Mouse (Mus musculus): ENCODE data around the gene Inca1. TPM values are rescaled to one million over a fixed set of nuclear protein-coding genes. Genes with fewer than 3 reads are reported as not detected.

The Inca1 gene
- polyA plus RNA-seq, 1 experiment from 2014 or later: 1.3 TPM

- Histone ChIP-seq H3K9me3 (ENCODE audit: control insufficient read depth, low read length) (no peaks in the 10 kb centered on the region), H3K4me2 (ENCODE audit: low read length) (no peak overlapping the region), H3K36me3 (ENCODE audit: control insufficient read depth, insufficient read depth) (peaks cover 6% of the 10 kb centered on the region), H3K4me3 (replicated peaks; ENCODE audit: low read length) (no peak overlapping the region), H3K4me1 (replicated peaks; ENCODE audit: control insufficient read depth, insufficient read depth, low read length) (peaks cover 9% of the 10 kb centered on the region), H3K27ac (ENCODE audit: low read length) (no peak overlapping the region), H3K27me3 (replicated peaks; ENCODE audit: control insufficient read depth, insufficient read depth, low read length) (no peaks in the 10 kb centered on the region), H3K9ac (replicated peaks; ENCODE audit: low read depth, low read length) (no peak overlapping the region)
- ATAC-seq: no peak
- WGBS: 81% methylated on average over 9 of the region's 9 CpGs
Measured at GRCm38 (mm10) chr11:70678092-70678491, 21.9 kb downstream of the Inca1 start.

GRCm38 (mm10) chr11:70674501-70674900 lies 25.5 kb downstream of the Inca1 start:
- Histone ChIP-seq H3K9me3 (ENCODE audit: control insufficient read depth, low read length) (no peaks in the 10 kb centered on the region), H3K4me2 (ENCODE audit: low read length) (no peak overlapping the region), H3K4me3 (replicated peaks; ENCODE audit: low read length) (no peak overlapping the region), H3K27me3 (replicated peaks; ENCODE audit: control insufficient read depth, insufficient read depth, low read length) (no peaks in the 10 kb centered on the region), H3K4me1 (replicated peaks; ENCODE audit: control insufficient read depth, insufficient read depth, low read length) (peaks cover 13% of the 10 kb centered on the region), H3K27ac (ENCODE audit: low read length) (no peak overlapping the region), H3K36me3 (ENCODE audit: control insufficient read depth, insufficient read depth) (peaks cover 3% of the 10 kb centered on the region), H3K9ac (replicated peaks; ENCODE audit: low read depth, low read length) (no peak overlapping the region)
- ATAC-seq: no peak
- WGBS: 70% methylated on average over 11 of the region's 11 CpGs

GRCm38 (mm10) chr11:70674014-70674413 lies 25.9 kb downstream of the Inca1 start:
- no peak overlapping the region for H3K27ac ChIP-seq (ENCODE audit: low read length)
- peaks cover 13% of the 10 kb centered on the region for H3K4me1 ChIP-seq (replicated peaks; ENCODE audit: control insufficient read depth, insufficient read depth, low read length)
- no peaks in the 10 kb centered on the region; the same call in 1 of the 2 replicates for H3K36me3 ChIP-seq (ENCODE audit: control insufficient read depth, insufficient read depth)
- no peak overlapping the region for H3K4me2 ChIP-seq (ENCODE audit: low read length)
- WGBS: 58% methylated on average over 6 of the region's 6 CpGs
- H3K9ac ChIP-seq (replicated peaks; ENCODE audit: low read depth, low read length): no peak overlapping the region
- H3K9me3 ChIP-seq (ENCODE audit: control insufficient read depth, low read length): no peaks in the 10 kb centered on the region
- H3K27me3 ChIP-seq (replicated peaks; ENCODE audit: control insufficient read depth, insufficient read depth, low read length): no peaks in the 10 kb centered on the region
- H3K4me3 ChIP-seq (replicated peaks; ENCODE audit: low read length): no peak overlapping the region
- no peak for ATAC-seq

GRCm38 (mm10) chr11:70671333-70672047 lies 28.5 kb downstream of the Inca1 start:
- WGBS: 81% methylated on average over 16 of the region's 16 CpGs
- H3K9ac ChIP-seq (replicated peaks; ENCODE audit: low read depth, low read length): no peak overlapping the region
- H3K4me2 ChIP-seq (ENCODE audit: low read length): no peak overlapping the region
- ATAC-seq: no peak
- H3K4me1 ChIP-seq (replicated peaks; ENCODE audit: control insufficient read depth, insufficient read depth, low read length): peaks cover 24% of the 10 kb centered on the region
- H3K27ac ChIP-seq (ENCODE audit: low read length): no peak overlapping the region
- no peak overlapping the region for H3K4me3 ChIP-seq (replicated peaks; ENCODE audit: low read length)
- no peaks in the 10 kb centered on the region; the same call in 1 of the 2 replicates for H3K36me3 ChIP-seq (ENCODE audit: control insufficient read depth, insufficient read depth)
- H3K27me3 ChIP-seq (replicated peaks; ENCODE audit: control insufficient read depth, insufficient read depth, low read length): no peaks in the 10 kb centered on the region
- no peaks in the 10 kb centered on the region for H3K9me3 ChIP-seq (ENCODE audit: control insufficient read depth, low read length)

DNA sequence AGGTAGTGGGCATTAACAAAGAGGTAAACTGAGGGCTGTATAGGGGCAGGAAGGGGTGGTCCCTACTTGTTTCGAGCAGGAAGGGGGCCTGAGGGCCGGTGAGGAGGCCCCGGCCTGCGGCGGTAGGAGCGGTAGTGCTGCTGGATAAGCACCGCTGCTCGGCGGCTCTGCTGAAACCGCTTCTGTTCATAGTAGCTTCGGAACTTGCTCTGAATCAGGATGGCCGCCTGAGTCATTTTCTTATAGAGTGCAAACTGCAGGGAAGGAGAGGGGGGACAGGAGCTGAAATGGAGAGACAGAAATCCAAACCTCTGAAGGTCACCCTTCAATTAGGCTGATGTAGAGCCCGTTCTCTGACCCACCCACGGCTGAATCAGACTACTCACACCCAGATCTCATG lies 29.5 kb downstream of the Inca1 start:
- H3K36me3 ChIP-seq (ENCODE audit: control insufficient read depth, insufficient read depth): no peaks in the 10 kb centered on the region; the same call in 1 of the 2 replicates
- H3K27ac ChIP-seq (ENCODE audit: low read length): peak overlapping the region; percentile 97
- no peak for ATAC-seq
- H3K27me3 ChIP-seq (replicated peaks; ENCODE audit: control insufficient read depth, insufficient read depth, low read length): no peaks in the 10 kb centered on the region
- H3K4me2 ChIP-seq (ENCODE audit: low read length): peak overlapping the region; percentile 85
- H3K4me3 ChIP-seq (replicated peaks; ENCODE audit: low read length): peak overlapping the region; percentile 66
- peaks cover 24% of the 10 kb centered on the region for H3K4me1 ChIP-seq (replicated peaks; ENCODE audit: control insufficient read depth, insufficient read depth, low read length)
- no peaks in the 10 kb centered on the region for H3K9me3 ChIP-seq (ENCODE audit: control insufficient read depth, low read length)
- H3K9ac ChIP-seq (replicated peaks; ENCODE audit: low read depth, low read length): peak overlapping the region; percentile 63
- WGBS: 38% methylated on average over 14 of the region's 14 CpGs

DNA sequence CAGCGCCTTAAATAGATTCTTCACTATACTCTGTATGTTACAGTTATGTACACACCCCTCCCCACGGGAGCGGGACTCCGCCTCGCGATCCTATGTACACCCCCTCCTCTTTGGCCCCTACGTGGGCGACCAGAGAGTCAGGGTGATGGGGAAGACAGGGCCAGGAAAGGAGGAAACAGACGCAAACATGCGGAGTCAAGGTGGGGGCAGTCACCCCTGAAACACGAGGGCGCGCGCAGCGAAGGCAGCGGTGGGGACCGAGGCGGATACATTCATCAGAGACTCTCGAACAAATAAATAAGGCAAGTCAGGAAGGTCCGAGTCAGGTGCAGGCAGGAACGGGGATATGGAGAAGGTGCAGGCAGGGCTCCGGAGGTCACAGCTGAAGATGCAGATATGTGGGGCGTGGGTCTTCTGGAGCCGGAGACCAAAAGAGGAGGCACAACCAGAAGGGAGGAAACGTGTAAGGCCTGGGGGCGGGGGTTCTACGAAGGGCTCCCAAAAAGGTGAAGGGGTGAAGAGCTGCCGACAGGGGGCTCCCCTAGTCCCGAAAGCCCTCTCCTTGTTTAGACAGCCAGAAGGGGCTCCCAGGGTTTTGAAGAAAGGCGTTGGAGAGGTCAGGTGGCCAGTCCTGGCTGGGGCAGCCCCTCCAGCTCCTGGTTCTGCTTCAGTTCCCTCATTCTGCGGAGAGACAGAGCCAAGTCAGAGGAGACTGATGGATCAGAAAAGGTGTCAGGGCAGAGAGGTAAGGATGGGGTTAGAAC lies 30.2 kb downstream of the Inca1 start:
- H3K27ac ChIP-seq (ENCODE audit: low read length): peak overlapping the region; percentile 97
- peak overlapping the region; percentile 85 for H3K4me2 ChIP-seq (ENCODE audit: low read length)
- ATAC-seq: peak; percentile 26
- H3K4me3 ChIP-seq (replicated peaks; ENCODE audit: low read length): peak overlapping the region; percentile 66
- H3K27me3 ChIP-seq (replicated peaks; ENCODE audit: control insufficient read depth, insufficient read depth, low read length): no peaks in the 10 kb centered on the region
- H3K9me3 ChIP-seq (ENCODE audit: control insufficient read depth, low read length): no peaks in the 10 kb centered on the region
- H3K9ac ChIP-seq (replicated peaks; ENCODE audit: low read depth, low read length): peak overlapping the region; percentile 63
- H3K4me1 ChIP-seq (replicated peaks; ENCODE audit: control insufficient read depth, insufficient read depth, low read length): peaks cover 24% of the 10 kb centered on the region
- peaks cover 5% of the 10 kb centered on the region for H3K36me3 ChIP-seq (ENCODE audit: control insufficient read depth, insufficient read depth)
- WGBS: 0% methylated on average over 31 of the region's 31 CpGs

GRCm38 (mm10) chr11:70668771-70669505 lies 31.0 kb downstream of the Inca1 start, which contains the start of gene Spag7:
TSS of gene Spag7 (minus strand) at chr11:70669416.
- Histone ChIP-seq H3K4me3 (replicated peaks; ENCODE audit: low read length) (peak within 1 kb of the TSS; percentile 66), H3K9me3 (ENCODE audit: control insufficient read depth, low read length) (no peaks in the 10 kb centered on the region), H3K27me3 (replicated peaks; ENCODE audit: control insufficient read depth, insufficient read depth, low read length) (no peaks in the 10 kb centered on the region), H3K4me2 (ENCODE audit: low read length) (peak within 1 kb of the TSS; percentile 85), H3K4me1 (replicated peaks; ENCODE audit: control insufficient read depth, insufficient read depth, low read length) (peaks cover 24% of the 10 kb centered on the region), H3K9ac (replicated peaks; ENCODE audit: low read depth, low read length) (peak within 1 kb of the TSS; percentile 63), H3K27ac (ENCODE audit: low read length) (peak within 1 kb of the TSS; percentile 97), H3K36me3 (ENCODE audit: control insufficient read depth, insufficient read depth) (peaks cover 12% of the 10 kb centered on the region)
- peak; percentile 97 for ATAC-seq
- under 1% methylated on average over 44 of the region's 44 CpGs for whole genome bisulfite sequencing

GRCm38 (mm10) chr11:70668335-70668770 lies 31.6 kb downstream of the Inca1 start:
- WGBS: 1% methylated on average over 15 of the region's 15 CpGs
- Histone ChIP-seq H3K9me3 (ENCODE audit: control insufficient read depth, low read length) (no peaks in the 10 kb centered on the region), H3K27me3 (replicated peaks; ENCODE audit: control insufficient read depth, insufficient read depth, low read length) (no peaks in the 10 kb centered on the region), H3K9ac (replicated peaks; ENCODE audit: low read depth, low read length) (peak overlapping the region; percentile 56), H3K36me3 (ENCODE audit: control insufficient read depth, insufficient read depth) (peaks cover 15% of the 10 kb centered on the region), H3K4me2 (ENCODE audit: low read length) (peak overlapping the region; percentile 83), H3K27ac (ENCODE audit: low read length) (peak overlapping the region; percentile 97), H3K4me3 (replicated peaks; ENCODE audit: low read length) (peak overlapping the region; percentile 66), H3K4me1 (replicated peaks; ENCODE audit: control insufficient read depth, insufficient read depth, low read length) (peaks cover 24% of the 10 kb centered on the region)
- ATAC-seq: peak; percentile 34

All from forebrain, embryonic 16.5 days (tissue).